Mouse (Mus musculus) left cerebral cortex, adult 11 months (tissue): ENCODE measurements around the gene Taf1.
A peak's percentile ranks its signal among the peaks of the same experiment; 100 is the strongest.

Experiments
- DNase-seq: peaks from one replicate; pipeline ENCODE4 v3.0.0; 2022; ENCODE audit warnings: low spot score

The Taf1 gene

DNA sequence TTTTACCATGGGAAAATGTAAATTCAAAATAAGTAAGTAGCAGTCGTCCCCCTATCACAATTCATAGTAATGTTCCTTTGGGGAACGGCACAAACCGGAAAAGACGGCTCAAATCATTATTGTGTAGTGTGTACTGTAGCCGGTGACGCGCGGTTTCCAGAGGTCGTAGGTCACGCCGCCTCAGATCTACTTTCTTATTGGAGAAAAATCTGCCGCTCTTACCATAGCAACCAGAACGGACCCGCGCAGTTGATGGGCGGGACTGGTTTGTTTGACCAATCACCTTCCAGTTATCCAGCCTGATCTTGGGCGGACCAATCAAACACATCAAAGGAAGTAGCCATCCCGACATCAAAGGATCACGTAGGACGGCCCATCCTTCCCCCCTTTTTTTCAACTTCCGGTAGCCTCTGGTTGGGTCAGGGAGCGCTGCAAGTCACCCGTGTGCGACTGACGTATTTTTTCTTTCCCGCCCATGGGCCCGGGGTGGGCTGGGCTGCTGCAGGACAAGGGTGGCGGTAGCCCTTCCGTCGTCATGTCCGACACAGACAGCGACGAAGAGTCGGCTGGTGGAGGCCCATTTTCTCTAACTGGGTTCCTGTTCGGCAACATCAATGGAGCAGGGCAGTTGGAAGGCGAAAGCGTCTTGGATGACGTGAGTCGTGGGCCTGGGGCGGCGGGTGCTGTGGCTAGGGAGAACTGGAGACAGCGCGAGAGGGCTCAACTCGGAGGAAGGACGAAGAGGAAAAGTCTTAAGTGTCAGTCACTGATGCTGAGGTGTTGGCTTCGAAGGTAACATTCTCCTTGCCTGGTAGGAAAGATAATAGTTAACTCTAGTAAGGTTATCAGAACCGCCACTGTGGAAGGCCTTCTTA, at the start of gene Taf1:
Taf1 (plus strand) TSS at position 388 of the 875 bp plus-strand sequence.
- DNase-seq: peak; percentile 95

DNA sequence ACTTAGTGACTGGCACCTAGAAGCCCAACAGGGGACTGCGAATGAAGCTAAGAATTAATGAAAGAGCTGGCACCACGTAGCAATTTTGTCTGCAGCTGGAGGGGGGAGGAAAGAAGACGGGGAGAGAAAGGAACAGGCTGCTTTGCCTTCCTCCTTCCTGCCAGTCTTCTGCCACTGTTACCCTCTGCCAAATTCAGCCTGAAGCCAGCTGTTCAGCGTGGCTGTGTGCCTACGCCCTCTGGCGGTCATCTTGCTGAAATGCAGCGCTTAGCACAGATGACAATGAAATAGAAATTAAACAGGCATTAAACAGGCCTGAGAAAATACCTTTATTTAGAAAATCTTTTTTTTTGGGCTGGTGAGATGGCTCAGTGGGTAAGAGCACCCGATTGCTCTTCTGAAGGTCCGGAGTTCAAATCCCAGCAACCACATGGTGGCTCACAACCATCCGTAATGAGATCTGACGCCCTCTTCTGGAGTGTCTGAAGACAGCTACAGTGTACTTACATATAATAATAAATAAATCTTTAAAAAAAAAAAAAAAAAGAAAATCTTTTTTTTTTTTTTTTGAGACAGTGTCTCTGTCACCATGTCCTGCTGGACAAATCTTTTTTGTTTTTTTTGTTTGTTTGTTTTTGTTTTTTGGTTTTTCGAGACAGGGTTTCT, 45.9 kb upstream of the Taf1 start:
- DNase-seq: peak; percentile 30

DNA sequence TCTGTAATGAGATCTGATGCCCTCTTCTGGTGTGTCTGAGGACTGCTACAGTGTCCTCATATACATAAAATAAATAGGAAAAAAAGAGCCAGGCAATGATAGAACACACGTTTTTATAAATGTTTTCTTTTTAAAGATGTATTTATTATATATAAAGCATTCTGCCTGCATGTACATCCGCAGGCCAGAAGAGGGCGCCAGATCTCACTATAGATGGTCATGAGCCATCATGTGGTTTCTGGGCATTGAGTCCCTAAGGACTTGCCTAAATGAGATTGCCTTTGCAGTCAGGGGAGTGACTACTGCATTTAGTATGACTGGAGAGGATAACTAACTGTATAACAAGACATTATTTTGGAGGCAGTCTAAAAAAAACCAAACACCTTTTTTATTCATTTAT, 27.9 kb upstream of the Taf1 start:
- DNase-seq: no peak

DNA sequence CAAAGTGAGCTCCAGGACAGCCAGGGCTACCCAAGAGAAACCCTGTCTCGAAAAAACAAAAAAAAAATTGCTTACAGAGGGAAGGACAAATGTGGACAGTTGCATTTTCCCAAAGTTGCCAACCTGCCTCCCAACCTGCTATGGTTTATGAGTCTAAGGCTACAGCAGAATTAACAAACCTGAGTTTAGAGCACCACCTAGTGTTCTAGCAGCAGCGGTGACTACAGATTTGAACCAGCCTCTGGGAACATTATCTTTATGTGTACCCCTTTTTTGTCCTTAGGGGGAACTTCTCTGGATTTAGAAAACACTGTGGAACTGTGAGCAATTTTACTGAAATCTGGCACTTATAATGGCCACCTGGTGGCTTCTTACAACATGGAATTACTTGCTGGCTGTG, 16.8 kb upstream of the Taf1 start:
- DNase-seq: no peak

DNA sequence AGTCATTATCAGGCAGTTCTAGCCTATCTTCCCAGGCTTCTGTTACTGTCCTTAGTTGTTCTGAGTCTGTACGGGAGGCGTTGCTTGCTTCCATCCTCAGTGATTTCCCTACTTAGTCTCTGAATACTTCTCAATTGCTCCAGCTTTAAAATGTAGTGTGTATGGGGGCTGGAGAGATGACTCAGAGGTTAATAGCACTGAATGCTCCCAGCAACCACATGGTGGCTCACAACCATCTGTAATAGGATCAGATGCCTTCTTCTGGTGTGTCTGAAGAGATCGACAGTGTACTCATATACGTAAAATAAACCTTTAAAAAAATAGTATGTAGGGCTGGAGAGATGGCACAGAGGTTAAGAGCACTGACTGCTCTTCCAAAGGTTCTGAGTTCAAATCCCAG, 14.5 kb upstream of the Taf1 start:
- DNase-seq: no peak

DNA sequence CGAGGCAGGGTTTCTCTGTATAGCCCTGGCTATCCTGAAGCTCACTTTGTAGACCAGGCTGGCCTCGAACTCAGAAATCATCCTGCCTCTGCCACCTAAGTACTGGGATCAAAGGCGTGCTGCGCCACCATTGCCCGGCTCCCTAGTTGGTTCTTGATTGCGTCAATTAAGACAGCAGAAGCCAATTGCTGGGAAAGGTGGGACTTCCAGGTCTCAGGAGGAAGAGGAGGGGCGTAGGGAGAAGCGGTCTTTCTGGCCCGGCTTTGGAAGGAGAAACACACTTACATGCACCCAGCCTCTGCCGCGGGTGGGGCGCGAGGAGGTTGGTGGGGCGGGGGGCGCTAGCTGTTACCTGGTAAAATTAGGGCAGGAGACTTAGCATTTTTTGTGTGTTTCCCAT, 10.5 kb upstream of the Taf1 start:
- DNase-seq: no peak

DNA sequence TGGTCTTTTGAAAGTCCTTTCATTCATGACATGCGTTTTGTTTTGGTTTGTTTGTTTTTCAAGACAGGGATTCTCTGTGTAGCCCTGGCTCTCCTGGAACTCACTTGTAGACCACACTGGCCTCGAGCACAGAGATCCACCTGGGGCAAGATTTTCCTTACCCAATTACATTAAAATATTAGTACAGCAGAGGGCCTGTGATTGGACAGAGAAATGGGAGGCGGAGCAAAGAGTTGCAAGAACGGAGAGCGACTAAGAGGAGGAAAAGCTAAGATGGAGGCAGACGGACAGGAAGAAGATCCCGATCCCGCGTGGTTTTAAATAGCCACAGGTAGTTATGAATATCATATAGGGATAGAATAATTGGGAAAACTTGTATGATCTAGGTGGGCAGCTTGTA, 5.2 kb upstream of the Taf1 start:
- no peak for DNase-seq

DNA sequence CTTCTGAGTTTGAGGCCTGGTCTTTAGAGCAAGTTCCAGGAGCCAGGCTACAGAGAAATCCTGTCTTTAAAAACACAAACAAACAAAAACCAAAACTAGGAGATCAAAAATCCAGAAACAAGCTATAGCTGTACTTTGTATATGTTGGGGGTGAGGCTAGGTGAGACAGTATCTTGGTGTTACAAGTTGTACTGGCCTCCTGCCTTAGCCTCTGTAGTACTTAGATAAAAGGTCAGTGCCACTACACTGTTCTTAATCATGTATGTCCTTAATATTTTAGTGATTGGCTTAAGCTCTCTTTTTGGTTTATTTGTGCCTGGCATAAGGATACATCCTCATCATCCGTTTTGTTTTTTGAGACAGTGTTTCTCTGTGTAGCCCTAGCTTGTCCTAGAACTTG, 52.9 kb downstream of the Taf1 start:
- DNase-seq: no peak

DNA sequence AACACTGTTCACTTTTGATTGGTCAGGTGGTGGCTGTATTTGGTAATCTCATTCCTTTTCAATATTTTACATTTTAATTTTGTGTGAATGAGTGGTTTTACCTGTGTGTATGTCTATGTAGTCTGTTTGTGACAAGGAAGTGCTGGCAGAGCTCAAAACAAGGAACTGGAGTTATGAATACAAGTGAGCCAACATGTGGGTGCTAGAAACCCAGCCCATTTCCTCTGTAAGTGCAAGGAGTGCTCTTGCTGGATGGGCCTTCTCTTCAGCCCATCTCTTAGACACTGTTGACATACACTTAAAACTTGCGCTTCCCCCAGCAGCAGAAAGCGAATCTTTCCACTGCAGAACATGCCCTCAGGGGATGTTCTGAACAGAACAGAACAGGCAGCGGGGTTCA, 83.6 kb downstream of the Taf1 start:
- no peak for DNase-seq

DNA sequence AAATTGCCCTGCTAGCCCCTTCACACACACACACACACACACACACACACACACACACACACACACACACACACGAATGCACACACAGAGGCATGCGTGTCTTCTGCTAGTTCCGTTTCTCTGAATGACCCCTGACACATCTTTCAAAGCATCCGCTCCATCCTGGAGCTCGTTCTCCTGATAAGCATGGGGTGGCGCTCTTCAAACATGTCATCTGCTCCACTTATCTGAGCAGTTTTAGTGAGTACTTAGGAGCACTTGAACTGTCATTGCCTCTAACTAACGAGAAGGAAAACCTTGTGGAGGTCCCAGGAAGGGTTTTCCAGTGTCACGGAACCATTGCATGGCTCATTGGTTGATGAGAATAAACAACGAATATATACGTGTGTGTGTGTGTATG, 85.4 kb downstream of the Taf1 start:
- DNase-seq: no peak

DNA sequence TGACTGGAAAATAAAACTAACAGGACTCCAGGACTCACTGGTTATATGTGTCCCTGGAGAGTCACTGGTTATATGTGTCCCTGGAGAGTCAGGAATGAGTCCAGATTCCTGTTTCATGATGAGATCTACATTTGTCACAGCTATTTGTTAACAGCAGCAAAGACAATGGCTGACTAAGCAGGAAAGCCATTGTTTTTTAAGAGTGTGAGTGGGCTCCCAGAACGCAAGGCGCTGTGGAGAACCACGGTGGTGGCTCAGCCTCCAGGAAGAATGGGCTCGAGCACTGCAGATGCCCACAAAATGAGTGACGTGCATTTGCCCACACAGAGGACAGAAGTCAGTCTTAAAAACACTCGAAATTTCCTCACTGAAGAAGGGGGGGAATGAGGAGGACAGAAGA, 87.8 kb downstream of the Taf1 start:
- no peak for DNase-seq

DNA sequence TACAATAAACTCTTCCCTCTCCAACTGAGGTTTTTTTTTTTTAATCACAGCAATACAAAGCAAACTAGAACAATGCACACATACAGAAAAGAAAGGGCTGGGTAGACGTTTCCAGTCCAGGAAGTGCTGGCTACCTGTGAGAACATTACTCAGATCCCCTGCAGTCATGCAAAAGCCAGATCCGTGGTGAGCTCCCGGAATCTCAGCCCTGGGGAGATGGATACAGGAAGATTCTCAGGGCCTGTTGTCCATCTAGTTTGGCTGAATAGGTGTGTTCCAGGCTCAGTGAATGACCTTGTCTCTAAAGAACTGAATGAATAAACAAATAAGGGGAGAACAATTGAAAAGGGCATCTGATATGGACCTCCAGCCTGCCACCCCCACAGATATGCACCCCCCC, 90.0 kb downstream of the Taf1 start:
- no peak for DNase-seq

DNA sequence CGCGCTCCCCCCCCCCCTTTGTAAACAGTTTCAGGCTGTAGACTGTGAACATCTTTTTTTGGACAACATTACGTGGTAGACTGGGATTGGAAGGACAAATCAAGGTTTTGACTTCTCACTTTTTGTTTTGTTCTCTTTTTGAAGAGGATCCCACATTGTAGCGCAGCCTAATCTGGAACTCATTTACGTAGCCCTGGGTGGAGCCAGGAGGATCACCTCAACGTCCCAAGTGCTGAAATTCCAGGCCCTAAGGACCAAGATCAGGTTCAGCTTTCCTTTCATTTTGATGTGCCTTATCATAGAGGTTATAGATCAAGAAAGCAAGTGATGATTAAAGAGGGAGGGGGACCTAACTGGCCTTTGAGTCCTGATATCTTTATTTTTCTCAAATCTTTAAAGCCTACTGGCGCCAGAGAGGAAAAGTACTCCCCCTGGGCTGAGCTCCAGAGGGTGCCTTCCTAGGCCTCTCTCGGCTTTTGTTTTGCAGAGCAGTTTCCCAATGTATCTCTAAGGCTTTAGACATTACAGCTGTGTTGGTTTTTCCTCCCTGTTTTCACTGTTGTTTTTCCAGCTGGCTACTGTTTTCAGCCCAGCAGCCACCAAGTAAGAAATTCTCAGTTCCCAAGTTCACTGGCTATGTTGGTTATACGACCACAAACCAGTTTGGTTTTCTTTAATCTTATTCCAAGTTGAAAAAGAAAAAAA, 104.4 kb downstream of the Taf1 start:
- no peak for DNase-seq

DNA sequence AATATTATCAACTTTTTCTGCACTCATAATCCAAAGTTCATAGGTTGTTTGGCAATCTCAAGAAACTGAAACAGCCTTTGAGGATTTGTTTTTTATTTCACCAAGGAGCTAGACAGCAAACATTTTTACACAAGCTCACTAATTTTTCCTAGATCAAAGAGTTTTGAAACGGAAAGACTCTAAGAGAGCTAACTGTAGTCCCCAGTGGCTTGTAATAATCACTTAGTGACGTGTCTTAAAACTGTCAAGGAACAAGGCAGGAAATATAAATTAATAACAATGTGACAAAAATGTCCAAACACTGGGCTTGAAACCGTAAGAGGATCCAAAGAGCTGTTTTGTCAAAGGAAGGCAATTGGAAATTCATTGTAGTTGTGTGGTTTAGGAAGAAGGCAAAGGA, 106.3 kb downstream of the Taf1 start:
- DNase-seq: no peak

DNA sequence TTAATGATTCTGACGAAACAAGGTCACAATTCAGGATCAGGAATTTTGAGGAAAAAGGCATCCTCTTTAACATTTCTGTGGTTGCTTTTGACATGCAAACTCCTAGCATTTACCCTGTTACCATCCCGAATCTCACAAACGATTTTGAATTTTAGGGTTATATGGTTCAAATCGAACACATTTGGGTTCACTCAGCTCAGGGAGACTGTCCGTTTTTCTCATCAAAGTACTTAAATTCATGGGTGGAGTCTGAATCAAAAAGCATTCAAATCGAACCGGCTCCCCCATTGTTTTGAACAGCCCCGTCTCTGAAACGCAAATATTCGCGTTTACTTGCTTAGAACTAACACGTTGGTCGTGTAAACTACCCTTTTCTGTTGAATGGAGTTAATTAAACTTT, 106.8 kb downstream of the Taf1 start:
- DNase-seq: no peak

DNA sequence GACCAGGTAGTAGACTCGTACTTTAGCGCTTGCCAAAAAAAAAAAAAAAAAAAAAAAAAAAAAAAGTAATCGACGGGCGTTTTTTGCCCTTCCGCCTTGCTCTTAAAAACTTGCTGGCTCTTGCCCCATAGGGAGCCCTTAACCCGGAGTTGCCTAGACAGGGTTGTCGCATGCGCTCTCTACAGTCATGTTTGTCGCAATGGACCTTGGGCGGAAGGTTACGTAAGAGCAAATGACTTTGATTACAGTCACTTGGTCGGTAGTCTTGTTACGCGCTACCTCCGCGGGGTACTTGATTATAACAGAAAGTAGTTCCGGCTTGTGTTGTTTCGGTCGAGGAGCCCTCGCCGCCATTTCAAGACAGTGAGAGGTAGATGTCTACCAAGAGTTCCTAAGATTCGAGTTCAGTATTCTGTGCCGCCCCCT, 107.2 kb downstream of the Taf1 start, which contains the start of gene Ogt:
Ogt (plus strand) TSS at position 320 of the 426 bp plus-strand sequence.
- DNase-seq: peak; percentile 85

DNA sequence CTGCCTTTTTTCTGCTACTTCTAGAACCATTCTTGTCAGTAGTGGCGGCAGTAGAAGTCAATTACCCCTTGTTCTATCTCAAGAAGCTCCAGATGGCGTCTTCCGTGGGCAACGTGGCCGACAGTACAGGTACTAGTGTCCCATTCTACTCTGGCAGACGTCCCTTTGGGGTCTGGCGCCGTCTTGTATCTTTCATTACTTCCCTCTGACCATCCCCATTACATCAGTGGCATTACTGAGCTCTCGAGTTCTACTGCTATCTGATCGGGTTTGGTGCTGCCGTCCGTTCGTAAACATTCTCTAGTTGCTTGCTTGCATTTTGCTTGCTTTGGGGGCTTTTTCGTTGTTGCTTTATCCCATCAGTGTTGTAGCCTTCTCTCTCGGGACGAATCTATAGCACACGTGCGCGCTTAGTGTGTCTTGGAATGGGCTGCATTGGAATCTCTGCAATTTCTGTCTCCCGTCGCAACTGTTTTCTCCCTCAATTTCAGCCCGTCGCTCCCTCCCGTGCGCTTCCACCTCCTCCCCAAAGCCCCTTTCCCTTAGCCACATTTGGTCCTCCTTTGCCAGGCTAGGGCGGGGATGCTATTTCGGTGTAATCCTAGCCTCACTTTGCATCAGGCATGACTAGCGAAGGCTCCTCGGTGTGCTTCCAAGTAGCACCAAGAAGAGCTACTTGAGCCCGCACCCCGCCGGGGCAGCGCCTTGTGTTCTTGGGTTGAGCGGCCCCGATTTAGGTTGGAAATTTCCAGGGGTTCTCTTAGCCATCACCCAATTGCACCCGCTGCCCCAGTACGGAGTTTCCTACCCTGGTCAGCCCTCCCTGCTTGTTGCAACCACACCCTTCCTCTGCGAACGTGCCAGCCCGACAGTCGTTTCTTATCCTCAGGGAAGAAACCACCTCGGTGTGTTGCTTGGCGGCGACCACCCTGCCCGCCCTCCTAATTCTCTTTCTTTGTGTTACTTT, 107.9 kb downstream of the Taf1 start:
- no peak for DNase-seq

DNA sequence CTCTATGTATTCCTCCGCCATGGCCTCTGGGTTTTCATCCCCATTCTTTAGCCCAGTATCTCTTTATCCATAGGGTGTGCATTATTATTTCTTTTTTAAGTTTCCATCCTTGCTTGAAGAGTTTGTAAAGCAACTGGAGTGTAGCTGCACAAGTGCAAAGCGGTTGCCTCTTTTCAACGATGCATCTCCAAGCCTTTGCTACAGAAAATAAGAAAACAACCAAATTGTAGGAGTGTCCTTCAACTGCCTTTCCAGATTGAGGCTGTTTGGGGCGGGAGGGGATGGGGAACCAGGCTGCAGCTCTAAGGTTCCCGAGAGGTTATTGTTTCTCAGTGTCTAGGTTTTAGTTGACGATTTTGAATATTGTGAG, 108.6 kb downstream of the Taf1 start:
- DNase-seq: no peak

DNA sequence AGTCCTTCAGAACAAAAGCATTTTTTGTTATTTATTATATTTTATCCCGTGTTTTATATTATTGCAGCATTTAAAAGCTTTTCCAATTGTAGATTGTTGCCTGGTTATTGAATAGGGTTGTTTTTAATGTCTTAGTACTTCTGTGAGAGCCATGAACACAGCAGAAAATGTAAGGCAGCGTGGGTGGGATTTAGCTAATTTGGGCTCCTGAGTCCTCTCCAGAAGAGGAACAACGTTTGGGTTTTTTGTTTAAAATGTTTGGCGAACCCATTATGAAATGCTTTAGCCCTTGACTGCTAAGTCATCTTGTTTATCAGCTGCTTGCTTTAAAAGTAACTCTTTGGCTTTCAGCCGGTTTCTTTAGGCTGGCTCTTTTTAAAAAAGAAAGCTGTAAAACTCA, 109.6 kb downstream of the Taf1 start:
- DNase-seq: no peak

DNA sequence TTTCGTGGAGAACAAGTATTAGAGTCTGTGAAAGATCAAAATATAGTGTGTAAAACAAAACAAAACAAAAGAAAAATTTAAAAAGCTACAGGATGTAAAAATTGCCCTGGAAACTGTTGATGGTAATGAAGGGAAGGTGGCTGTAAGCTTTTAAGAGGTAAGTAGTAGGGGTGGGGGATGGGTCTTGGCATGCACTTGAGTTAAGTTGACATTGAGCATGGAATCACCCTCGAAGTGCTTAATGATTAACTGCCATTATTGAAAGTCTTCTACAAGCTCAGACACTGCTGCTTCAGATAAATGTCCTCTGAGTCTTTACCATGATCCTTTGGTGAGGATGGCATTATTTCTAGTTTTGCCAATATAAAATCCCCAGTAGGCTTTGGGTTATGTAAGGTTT, 112.8 kb downstream of the Taf1 start:
- DNase-seq: no peak

DNA sequence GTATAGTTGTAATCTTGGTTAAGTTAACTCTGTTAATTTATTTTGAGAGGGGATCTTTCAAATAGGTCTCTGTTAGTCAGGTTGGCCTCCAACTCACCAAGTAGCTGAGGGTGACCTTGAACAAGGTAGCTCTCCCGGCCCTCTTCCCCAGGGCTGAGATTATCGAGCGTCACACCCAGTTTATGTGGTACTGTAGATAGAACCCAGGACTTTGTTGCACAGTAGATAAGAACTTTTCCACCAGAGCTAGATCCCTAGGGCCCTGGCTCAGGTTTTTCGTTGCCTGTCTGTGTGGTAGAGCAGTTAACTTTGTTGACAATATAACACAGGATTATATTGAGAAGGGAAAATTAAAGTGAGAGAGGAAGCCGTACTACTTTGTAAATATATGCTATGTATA, 114.1 kb downstream of the Taf1 start:
- DNase-seq: no peak
